Mouse (Mus musculus): ENCODE results near the gene Cog5. TPM values are rescaled to one million over a fixed set of nuclear protein-coding genes. Genes with fewer than 3 reads are reported as not detected.

Gene Cog5
- total and polyA plus RNA-seq, 2 experiments from 2014 or later, result 18.4 to 46.9 TPM

GRCm38 (mm10) chr12:31895888-31896287 lies 241.2 kb downstream of the Cog5 start:
- no peaks in the 10 kb centered on the region for H3K36me3 ChIP-seq (ENCODE audit: insufficient read depth, low read length)
- no peak overlapping the region for H3K4me3 ChIP-seq (ENCODE audit: low read length)
- WGBS, result 14% methylated on average over 2 of the region's 2 CpGs
- peak; percentile 27 for TF ChIP-seq CTCF (IDR thresholded peaks at IDR 0.05; ENCODE audit: low read depth)
- H3K9me3 ChIP-seq (ENCODE audit: low read length), result no peaks in the 10 kb centered on the region
- peaks cover 14% of the 10 kb centered on the region for H3K4me1 ChIP-seq (ENCODE audit: insufficient read depth, low read length)
- H3K27ac ChIP-seq, result peak overlapping the region; percentile 77
- peak; percentile 68 for DNase-seq (ENCODE audit: low spot score)
- peak; percentile 88 for ATAC-seq
- no peak overlapping the region for H3K9ac ChIP-seq (replicated peaks; ENCODE audit: low read length)
- no peaks in the 10 kb centered on the region for H3K27me3 ChIP-seq (ENCODE audit: insufficient read depth, low read length)
- H3K4me2 ChIP-seq (ENCODE audit: low read depth, low read length), result no peak overlapping the region

- Histone ChIP-seq H3K27me3 (ENCODE audit: insufficient read depth, low read length) (no peaks in the 10 kb centered on the region), H3K9ac (replicated peaks; ENCODE audit: low read length) (no peak overlapping the region), H3K9me3 (ENCODE audit: low read length) (no peaks in the 10 kb centered on the region), H3K36me3 (ENCODE audit: insufficient read depth, low read length) (no peaks in the 10 kb centered on the region), H3K4me1 (ENCODE audit: insufficient read depth, low read length) (peaks cover 14% of the 10 kb centered on the region), H3K4me2 (ENCODE audit: low read depth, low read length) (no peak overlapping the region), H3K4me3 (ENCODE audit: low read length) (no peak overlapping the region), H3K27ac (peak overlapping the region; percentile 77; the same call in 1 of the 2 replicates)
- DNase-seq (ENCODE audit: low spot score) (no peak), ATAC-seq (peak; percentile 6; the same call in 1 of the 2 replicates)
- WGBS, result 27% methylated on average over 5 of the region's 5 CpGs
- TF ChIP-seq CTCF (IDR thresholded peaks at IDR 0.05; ENCODE audit: low read depth), result no peak
These were observed 241.6 kb downstream of the Cog5 start for GRCm38 (mm10) chr12:31896295-31896694.

- H3K4me1 ChIP-seq (ENCODE audit: insufficient read depth, low read length), result peaks cover 14% of the 10 kb centered on the region
These were observed 242.3 kb downstream of the Cog5 start for GRCm38 (mm10) chr12:31896986-31897385.

GRCm38 (mm10) chr12:31897456-31897855 lies 242.8 kb downstream of the Cog5 start:
- Histone ChIP-seq H3K9ac (replicated peaks; ENCODE audit: low read length) (no peak overlapping the region), H3K36me3 (ENCODE audit: insufficient read depth, low read length) (no peaks in the 10 kb centered on the region), H3K27me3 (ENCODE audit: insufficient read depth, low read length) (no peaks in the 10 kb centered on the region), H3K9me3 (ENCODE audit: low read length) (no peaks in the 10 kb centered on the region), H3K4me3 (ENCODE audit: low read length) (no peak overlapping the region), H3K27ac (peak overlapping the region; percentile 77), H3K4me1 (ENCODE audit: insufficient read depth, low read length) (peaks cover 14% of the 10 kb centered on the region), H3K4me2 (ENCODE audit: low read depth, low read length) (no peak overlapping the region)
- TF ChIP-seq CTCF (IDR thresholded peaks at IDR 0.05; ENCODE audit: low read depth), result no peak
- peak; percentile 14 for DNase-seq (ENCODE audit: low spot score)
- 0 out of 2 replicates have a peak, but pooled peaks have one; percentile 47 for ATAC-seq
- WGBS, result 50% methylated on average over 7 of the region's 7 CpGs

More at GRCm38 (mm10) chr12:31896986-31897385, 242.3 kb downstream of the Cog5 start:
- Histone ChIP-seq H3K9me3 (ENCODE audit: low read length) (no peaks in the 10 kb centered on the region), H3K4me3 (ENCODE audit: low read length) (no peak overlapping the region), H3K27me3 (ENCODE audit: insufficient read depth, low read length) (no peaks in the 10 kb centered on the region), H3K36me3 (ENCODE audit: insufficient read depth, low read length) (no peaks in the 10 kb centered on the region), H3K4me2 (ENCODE audit: low read depth, low read length) (no peak overlapping the region), H3K9ac (replicated peaks; ENCODE audit: low read length) (no peak overlapping the region), H3K27ac (peak overlapping the region; percentile 77; the same call in 1 of the 2 replicates)
- WGBS, result 40% methylated on average over 8 of the region's 8 CpGs
- DNase-seq (ENCODE audit: low spot score) (peak; percentile 70), ATAC-seq (peak; percentile 69; the same call in 1 of the 2 replicates)
- peak; percentile 45 for TF ChIP-seq CTCF (IDR thresholded peaks at IDR 0.05; ENCODE audit: low read depth)

- Histone ChIP-seq H3K9ac (replicated peaks; ENCODE audit: low read length) (no peak overlapping the region), H3K27me3 (ENCODE audit: insufficient read depth, low read length) (no peaks in the 10 kb centered on the region), H3K27ac (no peak overlapping the region), H3K4me2 (ENCODE audit: low read depth, low read length) (no peak overlapping the region), H3K4me1 (ENCODE audit: insufficient read depth, low read length) (peaks cover 15% of the 10 kb centered on the region), H3K9me3 (ENCODE audit: low read length) (no peaks in the 10 kb centered on the region), H3K4me3 (ENCODE audit: low read length) (no peak overlapping the region), H3K36me3 (ENCODE audit: insufficient read depth, low read length) (no peaks in the 10 kb centered on the region)
- no peak for TF ChIP-seq CTCF (IDR thresholded peaks at IDR 0.05; ENCODE audit: low read depth)
- ATAC-seq (no peak), DNase-seq (ENCODE audit: low spot score) (no peak)
- 76% methylated on average over 4 of the region's 4 CpGs for WGBS
These were observed 245.8 kb downstream of the Cog5 start for GRCm38 (mm10) chr12:31900391-31900914.

GRCm38 (mm10) chr12:31905696-31906551 lies 251.3 kb downstream of the Cog5 start:
- Histone ChIP-seq H3K9me3 (ENCODE audit: low read length) (no peaks in the 10 kb centered on the region), H3K4me1 (ENCODE audit: insufficient read depth, low read length) (peaks cover 15% of the 10 kb centered on the region), H3K36me3 (ENCODE audit: insufficient read depth, low read length) (no peaks in the 10 kb centered on the region), H3K9ac (replicated peaks; ENCODE audit: low read length) (peak overlapping the region; percentile 30; the same call in 1 of the 2 replicates), H3K4me3 (ENCODE audit: low read length) (no peak overlapping the region), H3K27me3 (ENCODE audit: insufficient read depth, low read length) (no peaks in the 10 kb centered on the region), H3K4me2 (ENCODE audit: low read depth, low read length) (no peak overlapping the region), H3K27ac (peak overlapping the region; percentile 83)
- WGBS, result 20% methylated on average over 6 of the region's 6 CpGs
- ATAC-seq, result peak; percentile 94
- DNase-seq (ENCODE audit: low spot score), result peak; percentile 77
- TF ChIP-seq CTCF (IDR thresholded peaks at IDR 0.05; ENCODE audit: low read depth), result peak; percentile 32; the same call in 1 of the 2 replicates

All from hindbrain, postnatal 0 days (tissue).